Mouse (Mus musculus) spleen, postnatal 10 days (tissue): ENCODE measurements around the gene Adgrg4.

Experiments
- DNase-seq, 2 experiments: peaks; one replicate each; pipeline ENCODE4 v3.0.0; 2021 to 2022; ENCODE audit warnings: low spot score in 2 of 2

The Adgrg4 gene

GRCm38 (mm10) chrX:56869863-56870262 is at the start of gene Adgrg4:
Gene Adgrg4, plus strand, starts transcription at chrX:56870163.
- DNase-seq: no peak

GRCm38 (mm10) chrX:56821765-56822603 is 48.0 kb upstream of the Adgrg4 start, which contains the start of gene Map7d3:
Gene Map7d3, minus strand, starts transcription at chrX:56822326.
- peak in 1 of 2 experiments; percentile 18 for DNase-seq

GRCm38 (mm10) chrX:56827492-56827891 is 42.5 kb upstream of the Adgrg4 start:
- no peak for DNase-seq

GRCm38 (mm10) chrX:56835842-56836241 is 34.1 kb upstream of the Adgrg4 start:
- no peak for DNase-seq

- peak in 1 of 2 experiments; percentile 13 for DNase-seq
These were observed 30.6 kb upstream of the Adgrg4 start for GRCm38 (mm10) chrX:56839369-56839768.

- no peak for DNase-seq
These were observed 28.7 kb upstream of the Adgrg4 start for GRCm38 (mm10) chrX:56841255-56841654.

- DNase-seq: no peak
These were observed 142.9 kb downstream of the Adgrg4 start for GRCm38 (mm10) chrX:57012891-57013290.

- no peak for DNase-seq
These were observed 172.8 kb downstream of the Adgrg4 start, which contains the start of gene Brs3 for GRCm38 (mm10) chrX:57042774-57043173. Gene Brs3, plus strand, starts transcription at chrX:57043074.

- DNase-seq: no peak
These were observed 173.9 kb downstream of the Adgrg4 start for GRCm38 (mm10) chrX:57043869-57044268.
